Mouse (Mus musculus) liver, embryonic 16.5 days (tissue): Measurements from ENCODE around the gene Slc32a1. TPM values are rescaled to one million over a fixed set of nuclear protein-coding genes. Genes with fewer than 3 reads are reported as not detected.

Source experiments
- ATAC-seq: fragments of 200-750 bp; cut with Nextera tagmentation; 2 replicates; pipeline ENCODE4 v1.8.0; 2017; ENCODE audit warnings: low read depth, mild to moderate bottlenecking, moderate number of reproducible peaks, moderate library complexity
- H3K27ac ChIP-seq: fragments of 300-500 bp; sonication (generic); 2 replicates; pipeline ENCODE4 v1.5.1; 2014; ENCODE audit warnings: mild to moderate bottlenecking, low read length
- H3K27me3 ChIP-seq: fragments of 300-500 bp; sonication (generic); 2 replicates; pipeline ENCODE4 v1.6.1; 2014; ENCODE audit warnings: low read depth, low read length, mixed read lengths; ENCODE audit not compliant: control insufficient read depth, insufficient read depth
- H3K36me3 ChIP-seq: fragments of 300-500 bp; sonication (generic); 2 replicates; pipeline ENCODE4 v1.6.1; 2014; ENCODE audit warnings: mild to moderate bottlenecking; ENCODE audit not compliant: control insufficient read depth, insufficient read depth
- H3K4me1 ChIP-seq: fragments of 300-500 bp; sonication (generic); 2 replicates; pipeline ENCODE4 v1.6.1; 2014; ENCODE audit warnings: low read depth, low read length, mixed read lengths; ENCODE audit not compliant: control insufficient read depth
- H3K4me2 ChIP-seq: fragments of 300-500 bp; sonication (generic); 2 replicates; pipeline ENCODE4 v1.6.1; 2014; ENCODE audit warnings: low read depth, low read length, mixed read lengths
- H3K4me3 ChIP-seq: fragments of 300-500 bp; sonication (generic); 2 replicates; pipeline ENCODE4 v1.5.1; 2014; ENCODE audit warnings: low read depth, mild to moderate bottlenecking, low read length
- H3K9ac ChIP-seq: fragments of 300-500 bp; sonication (generic); 2 replicates; pipeline ENCODE4 v1.6.1; 2014; ENCODE audit warnings: low read depth, low read length
- H3K9me3 ChIP-seq: fragments of 300-500 bp; sonication (generic); replicated peaks from 2 replicates; pipeline ENCODE4 v1.6.1; 2016; ENCODE audit warnings: low read length; ENCODE audit not compliant: control insufficient read depth
- WGBS: fragments of 180-500 bp; shearing (Covaris S2); extraction: QIAGEN DNeasy Blood & Tissue Kit; methylation state at CpG from one replicate; pipeline ENCODE4 v1.1.7; 2014; ENCODE audit not compliant: insufficient replicate concordance; 5-methylcytosine and 5-hydroxymethylcytosine counted together
- polyA plus RNA-seq: library from polyadenylated mRNA; unstranded; fragments of >200 nt; fragmentation: Nextera tagmentation; extraction: Ambion mirVana; gene quantifications from 2 replicates; pipeline ENCODE4 v1.2.1, GENCODE M21; 2015

Gene Slc32a1
- polyA plus RNA-seq, 1 experiment from 2014 or later: not detected

- Histone ChIP-seq H3K4me2 (no peak overlapping the region), H3K27me3 (no peaks in the 10 kb centered on the region), H3K9me3 (no peaks in the 10 kb centered on the region), H3K9ac (no peak overlapping the region), H3K27ac (no peak overlapping the region), H3K4me1 (no peaks in the 10 kb centered on the region), H3K4me3 (no peak overlapping the region), H3K36me3 (peaks cover 6% of the 10 kb centered on the region)
- no peak for ATAC-seq
- WGBS: 59% methylated on average over 2 of the region's 2 CpGs
Observed at GRCm38 (mm10) chr2:158642587-158642986, 32.0 kb downstream of the Slc32a1 start.

GRCm38 (mm10) chr2:158643791-158644190, 33.2 kb downstream of the Slc32a1 start:
- no peak overlapping the region for H3K27ac ChIP-seq
- no peaks in the 10 kb centered on the region for H3K36me3 ChIP-seq
- no peak overlapping the region for H3K4me3 ChIP-seq
- no peaks in the 10 kb centered on the region for H3K9me3 ChIP-seq
- H3K27me3 ChIP-seq: no peaks in the 10 kb centered on the region
- no peak for ATAC-seq
- no peak overlapping the region for H3K4me2 ChIP-seq
- no peak overlapping the region for H3K9ac ChIP-seq
- WGBS: 63% methylated on average over 3 of the region's 3 CpGs
- H3K4me1 ChIP-seq: no peaks in the 10 kb centered on the region

GRCm38 (mm10) chr2:158651159-158651908, 40.8 kb downstream of the Slc32a1 start:
- Histone ChIP-seq H3K9ac (no peak overlapping the region), H3K27me3 (no peaks in the 10 kb centered on the region), H3K36me3 (no peaks in the 10 kb centered on the region), H3K27ac (no peak overlapping the region), H3K9me3 (no peaks in the 10 kb centered on the region), H3K4me2 (no peak overlapping the region), H3K4me1 (no peaks in the 10 kb centered on the region), H3K4me3 (no peak overlapping the region)
- WGBS: 30% methylated on average over 7 of the region's 7 CpGs
- no peak for ATAC-seq

- Histone ChIP-seq H3K9me3 (no peaks in the 10 kb centered on the region), H3K4me2 (no peak overlapping the region), H3K4me1 (no peaks in the 10 kb centered on the region), H3K4me3 (no peak overlapping the region), H3K9ac (no peak overlapping the region), H3K27ac (no peak overlapping the region), H3K27me3 (no peaks in the 10 kb centered on the region), H3K36me3 (no peaks in the 10 kb centered on the region)
- 11% methylated on average over 4 of the region's 4 CpGs for WGBS
- no peak for ATAC-seq
Observed at GRCm38 (mm10) chr2:158652985-158653384, 42.4 kb downstream of the Slc32a1 start.

GRCm38 (mm10) chr2:158654717-158655116, 44.1 kb downstream of the Slc32a1 start:
- ATAC-seq: no peak
- no peak overlapping the region for H3K4me2 ChIP-seq

GRCm38 (mm10) chr2:158655806-158656205, 45.2 kb downstream of the Slc32a1 start:
- WGBS: 57% methylated on average over 4 of the region's 4 CpGs
- Histone ChIP-seq H3K4me2 (no peak overlapping the region), H3K4me3 (no peak overlapping the region), H3K36me3 (no peaks in the 10 kb centered on the region), H3K27ac (no peak overlapping the region), H3K9me3 (no peaks in the 10 kb centered on the region), H3K27me3 (no peaks in the 10 kb centered on the region), H3K9ac (no peak overlapping the region), H3K4me1 (no peaks in the 10 kb centered on the region)
- ATAC-seq: no peak

More at GRCm38 (mm10) chr2:158654717-158655116, 44.1 kb downstream of the Slc32a1 start:
- Histone ChIP-seq H3K9me3 (no peaks in the 10 kb centered on the region), H3K4me1 (no peaks in the 10 kb centered on the region), H3K27me3 (no peaks in the 10 kb centered on the region), H3K36me3 (no peaks in the 10 kb centered on the region), H3K4me3 (no peak overlapping the region), H3K9ac (no peak overlapping the region), H3K27ac (no peak overlapping the region)
- 39% methylated on average over 9 of the region's 9 CpGs for WGBS

GRCm38 (mm10) chr2:158658822-158659221, 48.3 kb downstream of the Slc32a1 start:
- Histone ChIP-seq H3K27ac (no peak overlapping the region), H3K4me3 (no peak overlapping the region), H3K27me3 (no peaks in the 10 kb centered on the region), H3K36me3 (no peaks in the 10 kb centered on the region), H3K9ac (no peak overlapping the region), H3K4me2 (no peak overlapping the region), H3K9me3 (no peaks in the 10 kb centered on the region), H3K4me1 (no peaks in the 10 kb centered on the region)
- ATAC-seq: peak; percentile 79
- 46% methylated on average over 6 of the region's 6 CpGs for WGBS

GRCm38 (mm10) chr2:158659346-158659745, 48.8 kb downstream of the Slc32a1 start:
- 57% methylated on average over 3 of the region's 3 CpGs for WGBS

GRCm38 (mm10) chr2:158665098-158665497, 54.5 kb downstream of the Slc32a1 start, which contains the start of gene Ppp1r16b:
Ppp1r16b (plus strand) TSS chr2:158665398.
- Histone ChIP-seq H3K4me2 (no peak within 1 kb of the TSS), H3K36me3 (no peaks in the 10 kb centered on the region), H3K27me3 (peaks cover 50% of the 10 kb centered on the region), H3K27ac (no peak within 1 kb of the TSS), H3K4me3 (no peak within 1 kb of the TSS), H3K9ac (no peak within 1 kb of the TSS), H3K4me1 (no peaks in the 10 kb centered on the region; the same call in 1 of the 2 replicates), H3K9me3 (no peaks in the 10 kb centered on the region)
- 47% methylated on average over 4 of the region's 4 CpGs for WGBS
- no peak for ATAC-seq

More at GRCm38 (mm10) chr2:158659346-158659745, 48.8 kb downstream of the Slc32a1 start:
- H3K27me3 ChIP-seq: no peaks in the 10 kb centered on the region
- H3K4me1 ChIP-seq: no peaks in the 10 kb centered on the region
- H3K4me2 ChIP-seq: no peak overlapping the region
- H3K4me3 ChIP-seq: no peak overlapping the region
- no peak overlapping the region for H3K9ac ChIP-seq
- no peaks in the 10 kb centered on the region for H3K9me3 ChIP-seq
- no peak for ATAC-seq
- H3K27ac ChIP-seq: no peak overlapping the region
- no peaks in the 10 kb centered on the region for H3K36me3 ChIP-seq
